In the genomic region with DNA sequence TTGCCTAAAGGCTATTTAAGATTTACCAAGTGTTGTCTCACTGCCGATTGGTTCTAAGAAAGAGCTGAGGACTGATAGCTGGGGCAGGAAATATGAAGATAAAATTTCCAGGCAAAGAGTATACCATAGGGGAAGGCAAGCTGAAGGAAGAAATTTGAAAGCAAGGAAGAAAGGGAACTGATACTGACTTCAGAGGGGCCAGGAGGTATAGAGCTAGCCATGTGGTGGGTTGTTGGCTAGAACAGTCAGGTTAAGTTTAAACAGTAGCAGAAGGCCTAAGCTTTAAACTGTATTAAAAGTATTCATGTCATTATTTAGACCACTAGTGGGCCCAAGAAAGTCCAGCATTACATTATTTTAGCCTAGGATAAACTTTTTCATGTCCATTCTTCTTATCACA, we compare ENCODE assay signal across 17 mouse cellular contexts.
"Had no signal": no experiment of that assay in that cellular context is flagged by ENCODE, and none has a peak within 500 bp of the region (broad histone marks: within the 10 kb centered on the region; RNA-seq: fewer than 3 reads in every experiment).

No protein-coding gene starts in this region.

- H3K27me3 ChIP-seq: hindbrain, embryonic 12.5 days; intestine, embryonic 15.5 days; limb, embryonic 13.5 days; limb, embryonic 15.5 days had no signal

- H3K4me3 ChIP-seq: heart, embryonic 10.5 days; heart, embryonic 12.5 days; hindbrain, embryonic 10.5 days; hindbrain, embryonic 12.5 days; intestine, embryonic 15.5 days; limb, embryonic 13.5 days; limb, embryonic 15.5 days had no signal

- H3K4me1 ChIP-seq: heart, embryonic 10.5 days; intestine, embryonic 15.5 days had no signal

- DNase-seq: gastrocnemius, postnatal 14 days; gastrocnemius, postnatal 36 days; heart, postnatal 4 days; kidney, adult 18-20 months; kidney, adult 8-10 months; layer of hippocampus, adult 9-11 months; layer of hippocampus, postnatal 36 days; left cerebral cortex, postnatal 4 days had no signal

- H3K4me2 ChIP-seq: heart, embryonic 12.5 days; hindbrain, embryonic 12.5 days; hindbrain, embryonic 14.5 days; intestine, embryonic 15.5 days; limb, embryonic 13.5 days; limb, embryonic 15.5 days had no signal

- H3K9me3 ChIP-seq: heart, embryonic 10.5 days; hindbrain, embryonic 12.5 days; intestine, embryonic 15.5 days; limb, embryonic 13.5 days; limb, embryonic 15.5 days had no signal

- H3K36me3 ChIP-seq: heart, embryonic 10.5 days; heart, embryonic 12.5 days; hindbrain, embryonic 10.5 days; hindbrain, embryonic 12.5 days; intestine, embryonic 15.5 days; limb, embryonic 13.5 days; limb, embryonic 15.5 days had no signal

- ATAC-seq: intestine, postnatal 0 days had no signal

- H3K9ac ChIP-seq: heart, embryonic 12.5 days; hindbrain, embryonic 12.5 days; hindbrain, embryonic 14.5 days; intestine, embryonic 15.5 days; limb, embryonic 13.5 days; limb, embryonic 15.5 days had no signal

- H3K27ac ChIP-seq: heart, embryonic 10.5 days; hindbrain, embryonic 10.5 days; hindbrain, embryonic 12.5 days; hindbrain, embryonic 14.5 days; intestine, embryonic 15.5 days; limb, embryonic 13.5 days; limb, embryonic 15.5 days had no signal
